Mouse (Mus musculus) lung, postnatal 0 days (tissue): ENCODE data around the gene Gstm1. TPM values are rescaled to one million over a fixed set of nuclear protein-coding genes. Genes with fewer than 3 reads are reported as not detected.
"Not testable (repeated sequence)": the region's sequence is repeated elsewhere in the genome, so short reads cannot be mapped to it uniquely, and the experiment has no call there.

Experiments
- ATAC-seq: fragments of 200-750 bp; cut with Nextera tagmentation; 2 replicates; pipeline ENCODE4 v1.8.0; 2017; ENCODE audit warnings: moderate library complexity
- DNase-seq: peaks from one replicate; pipeline ENCODE4 v3.0.0-alpha.2; 2016; ENCODE audit warnings: low spot score
- H3K27ac ChIP-seq: fragments of 300-500 bp; sonication (generic); 2 replicates; pipeline ENCODE4 v1.5.1; 2014; ENCODE audit warnings: antibody characterized with exemption, mild to moderate bottlenecking, low read length, mixed read lengths
- H3K27me3 ChIP-seq: fragments of 300-500 bp; sonication (generic); replicated peaks from 2 replicates; pipeline ENCODE4 v1.6.1; 2014; ENCODE audit warnings: low read length, mixed read lengths; ENCODE audit not compliant: insufficient read depth
- H3K36me3 ChIP-seq: fragments of 300-500 bp; sonication (generic); 2 replicates; pipeline ENCODE4 v1.6.1; 2014; ENCODE audit warnings: low read length, mixed read lengths; ENCODE audit not compliant: insufficient read depth
- H3K4me1 ChIP-seq: fragments of 300-500 bp; sonication (generic); 2 replicates; pipeline ENCODE4 v1.6.1; 2014; ENCODE audit warnings: antibody characterized with exemption, low read depth, low read length, mixed read lengths; ENCODE audit not compliant: insufficient read depth
- H3K4me2 ChIP-seq: fragments of 300-500 bp; sonication (generic); replicated peaks from 2 replicates; pipeline ENCODE4 v1.6.1; 2014; ENCODE audit warnings: low read depth, mild to moderate bottlenecking, low read length, moderate library complexity, mixed read lengths
- H3K4me3 ChIP-seq: fragments of 300-500 bp; sonication (generic); 2 replicates; pipeline ENCODE4 v1.5.1; 2014; ENCODE audit warnings: low read depth, low read length
- H3K9ac ChIP-seq: fragments of 300-500 bp; sonication (generic); replicated peaks from 2 replicates; pipeline ENCODE4 v1.6.1; 2014; ENCODE audit warnings: low read depth, mild to moderate bottlenecking
- H3K9me3 ChIP-seq: fragments of 300-500 bp; sonication (generic); 2 replicates; pipeline ENCODE4 v1.6.1; 2016; ENCODE audit warnings: low read length, mixed read lengths
- CTCF ChIP-seq: IDR thresholded peaks from 2 replicates; pipeline ENCODE4 v1.5.1; 2016; ENCODE audit warnings: antibody characterized with exemption, mild to moderate bottlenecking
- EP300 ChIP-seq: IDR thresholded peaks from 2 replicates; pipeline ENCODE4 v1.6.1; 2016; ENCODE audit warnings: antibody characterized with exemption, mild to moderate bottlenecking, control low read depth
- WGBS: fragments of 180-500 bp; shearing (Covaris S2); extraction: QIAGEN DNeasy Blood & Tissue Kit; methylation state at CpG from one replicate; pipeline ENCODE4 v1.1.7; 2014; 5-methylcytosine and 5-hydroxymethylcytosine counted together
- polyA plus RNA-seq: library from polyadenylated mRNA; unstranded; fragments of >200 nt; fragmentation: Nextera tagmentation; extraction: Ambion mirVana; gene quantifications from 2 replicates; pipeline ENCODE4 v1.2.1, GENCODE M21; 2015

The Gstm1 gene
- polyA plus RNA-seq, 1 experiment from 2014 or later: 249 TPM

GRCm38 (mm10) chr3:108018190-108018820 lies 532 bp upstream of the Gstm1 start:
- Histone ChIP-seq H3K27ac (peak overlapping the region; percentile 86), H3K4me1 (0 out of 2 replicates have a peak, but pooled peaks cover 8% of the 10 kb centered on the region), H3K27me3 (no peaks in the 10 kb centered on the region), H3K9me3 (no peaks in the 10 kb centered on the region), H3K9ac (0 out of 2 replicates have a peak overlapping the region, but pooled peaks have one; percentile 56), H3K4me2 (peak overlapping the region; percentile 67), H3K36me3 (no peaks in the 10 kb centered on the region), H3K4me3 (peak overlapping the region; percentile 28; the same call in 1 of the 2 replicates)
- ATAC-seq (0 out of 2 replicates have a peak, but pooled peaks have one; percentile 8), DNase-seq (peak; percentile 67)
- no peak; the same call in 1 of the 2 replicates for TF ChIP-seq EP300
- no peak for TF ChIP-seq CTCF
- 17% methylated on average over 14 of the region's 14 CpGs for WGBS

DNA sequence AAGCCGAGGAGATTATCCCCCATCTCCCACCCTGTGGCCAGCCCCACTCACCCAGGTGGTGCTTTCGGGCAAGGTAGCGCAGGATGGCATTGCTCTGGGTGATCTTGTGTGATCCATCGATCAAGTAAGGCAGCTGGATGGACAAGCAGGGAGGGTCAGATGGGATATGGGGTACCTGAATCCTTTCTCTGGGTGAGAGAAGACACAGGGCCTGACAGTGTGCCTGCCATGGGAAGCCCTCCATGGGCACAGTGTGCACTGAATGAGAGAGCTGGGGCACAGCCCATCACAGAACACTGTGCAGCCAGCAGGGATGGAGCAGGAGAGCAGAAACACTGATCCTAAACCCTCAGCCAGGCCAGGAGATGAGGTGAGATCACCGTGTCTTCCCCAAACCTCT lies 1.3 kb downstream of the Gstm1 start:
- not testable (repeated sequence) for DNase-seq, H3K36me3 ChIP-seq, H3K27me3 ChIP-seq, H3K9ac ChIP-seq, ATAC-seq, H3K4me3 ChIP-seq, H3K27ac ChIP-seq, H3K4me1 ChIP-seq, H3K9me3 ChIP-seq
- 88% methylated on average over 5 of the region's 5 CpGs for WGBS
- peak overlapping the region; percentile 67 for H3K4me2 ChIP-seq

DNA sequence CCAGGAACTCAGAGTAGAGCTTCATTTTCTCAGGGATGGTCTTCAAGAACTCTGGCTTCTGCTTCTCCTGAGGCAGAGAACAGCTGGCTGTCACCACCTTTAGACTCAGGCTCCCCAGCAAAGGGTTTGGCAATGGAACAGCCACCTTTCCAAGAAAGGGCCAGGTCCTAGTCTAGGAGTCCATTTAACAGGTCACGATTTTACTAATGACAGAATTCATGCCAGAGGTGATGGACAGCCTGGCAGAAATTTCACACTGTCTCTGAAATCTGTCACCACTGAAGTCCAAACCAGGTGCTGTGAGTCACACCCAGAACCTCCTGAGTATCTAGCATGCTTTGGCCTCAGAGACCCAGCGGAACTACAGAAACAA lies 2.8 kb downstream of the Gstm1 start:
- TF ChIP-seq CTCF (no peak), EP300 (no peak)
- 90% methylated on average over 2 of the region's 2 CpGs for WGBS
- 0 out of 2 replicates have a peak, but pooled peaks cover 8% of the 10 kb centered on the region for H3K4me1 ChIP-seq
- no peak overlapping the region for H3K27ac ChIP-seq
- H3K9ac ChIP-seq: no peak overlapping the region
- no peak for DNase-seq
- no peak for ATAC-seq
- H3K4me2 ChIP-seq: no peak overlapping the region
- H3K27me3 ChIP-seq: no peaks in the 10 kb centered on the region
- no peak overlapping the region for H3K4me3 ChIP-seq
- H3K36me3 ChIP-seq: no peaks in the 10 kb centered on the region
- H3K9me3 ChIP-seq: no peaks in the 10 kb centered on the region

- no peaks in the 10 kb centered on the region for H3K9me3 ChIP-seq
- ATAC-seq: no peak
- H3K4me2 ChIP-seq: no peak overlapping the region
Observed at GRCm38 (mm10) chr3:108014098-108014973, 3.4 kb downstream of the Gstm1 start.

GRCm38 (mm10) chr3:108013331-108013871 lies 4.4 kb downstream of the Gstm1 start:
- no peak overlapping the region for H3K4me3 ChIP-seq
- ATAC-seq: no peak
- WGBS: 48% methylated on average over 4 of the region's 4 CpGs
- H3K27ac ChIP-seq: peak overlapping the region; percentile 65
- H3K9ac ChIP-seq: no peak overlapping the region
- no peak overlapping the region; the same call in 1 of the 2 replicates for H3K4me2 ChIP-seq
- 0 out of 2 replicates have a peak, but pooled peaks cover 8% of the 10 kb centered on the region for H3K4me1 ChIP-seq
- H3K27me3 ChIP-seq: no peaks in the 10 kb centered on the region
- H3K9me3 ChIP-seq: no peaks in the 10 kb centered on the region
- peak; percentile 82 for DNase-seq
- H3K36me3 ChIP-seq: no peaks in the 10 kb centered on the region
- TF ChIP-seq CTCF (no peak), EP300 (no peak)

More at GRCm38 (mm10) chr3:108014098-108014973, 3.4 kb downstream of the Gstm1 start:
- peak; percentile 9 for DNase-seq
- 0 out of 2 replicates have a peak, but pooled peaks cover 8% of the 10 kb centered on the region for H3K4me1 ChIP-seq
- no peak overlapping the region for H3K4me3 ChIP-seq
- no peaks in the 10 kb centered on the region for H3K36me3 ChIP-seq
- TF ChIP-seq CTCF: no peak
- TF ChIP-seq EP300: no peak
- H3K27me3 ChIP-seq: no peaks in the 10 kb centered on the region
- H3K9ac ChIP-seq: no peak overlapping the region
- H3K27ac ChIP-seq: no peak overlapping the region
- 82% methylated on average over 7 of the region's 8 CpGs for WGBS

- TF ChIP-seq EP300 (no peak), CTCF (no peak)
- WGBS: 68% methylated on average over 3 of the region's 3 CpGs
- no peaks in the 10 kb centered on the region for H3K27me3 ChIP-seq
- no peaks in the 10 kb centered on the region for H3K9me3 ChIP-seq
- ATAC-seq (no peak), DNase-seq (no peak)
- no peak overlapping the region for H3K9ac ChIP-seq
- no peak overlapping the region for H3K4me3 ChIP-seq
- H3K36me3 ChIP-seq: no peaks in the 10 kb centered on the region
- H3K4me2 ChIP-seq: no peak overlapping the region
- no peak overlapping the region for H3K27ac ChIP-seq
- 0 out of 2 replicates have a peak, but pooled peaks cover 8% of the 10 kb centered on the region for H3K4me1 ChIP-seq
Observed at GRCm38 (mm10) chr3:108011558-108011957, 6.2 kb downstream of the Gstm1 start.
